Mouse (Mus musculus) lung, embryonic 14.5 days (tissue): ENCODE data around the gene Sco1. TPM values are rescaled to one million over a fixed set of nuclear protein-coding genes. Genes with fewer than 3 reads are reported as not detected.

Experiments
- ATAC-seq: fragments of 200-750 bp; cut with Nextera tagmentation; 2 replicates; pipeline ENCODE4 v1.8.0; 2017; ENCODE audit warnings: mild to moderate bottlenecking, moderate TSS enrichment, moderate library complexity; ENCODE audit not compliant: insufficient read depth
- DNase-seq: peaks from one replicate; pipeline ENCODE4 v3.0.0-alpha.2; 2015
- H3K27ac ChIP-seq: fragments of 300-500 bp; sonication (generic); 2 replicates; pipeline ENCODE4 v1.5.1; 2014; ENCODE audit warnings: low read depth, mild to moderate bottlenecking, moderate library complexity
- H3K27me3 ChIP-seq: fragments of 300-500 bp; sonication (generic); 2 replicates; pipeline ENCODE4 v1.6.1; 2014; ENCODE audit warnings: low read length, control low read depth; ENCODE audit not compliant: insufficient read depth
- H3K36me3 ChIP-seq: fragments of 300-500 bp; sonication (generic); 2 replicates; pipeline ENCODE4 v1.6.1; 2014; ENCODE audit warnings: control low read depth; ENCODE audit not compliant: insufficient read depth
- H3K4me1 ChIP-seq: fragments of 300-500 bp; sonication (generic); 2 replicates; pipeline ENCODE4 v1.6.1; 2014; ENCODE audit warnings: antibody characterized with exemption, control low read depth; ENCODE audit not compliant: insufficient read depth
- H3K4me2 ChIP-seq: fragments of 300-500 bp; sonication (generic); 2 replicates; pipeline ENCODE4 v1.6.1; 2014; ENCODE audit warnings: mild to moderate bottlenecking
- H3K4me3 ChIP-seq: fragments of 300-500 bp; sonication (generic); 2 replicates; pipeline ENCODE4 v1.5.1; 2014; ENCODE audit warnings: low read depth, low read length
- H3K9ac ChIP-seq: fragments of 300-500 bp; sonication (generic); 2 replicates; pipeline ENCODE4 v1.6.1; 2014
- H3K9me3 ChIP-seq: fragments of 300-500 bp; sonication (generic); 2 replicates; pipeline ENCODE4 v1.6.1; 2016; ENCODE audit warnings: low read depth, low read length, control low read depth
- CTCF ChIP-seq: IDR thresholded peaks from 2 replicates; pipeline ENCODE4 v1.5.1; 2016; ENCODE audit warnings: antibody characterized with exemption, low read depth
- WGBS: fragments of 180-500 bp; shearing (Covaris S2); extraction: QIAGEN DNeasy Blood & Tissue Kit; methylation state at CpG from one replicate; pipeline ENCODE4 v1.1.7; 2014; 5-methylcytosine and 5-hydroxymethylcytosine counted together
- polyA plus RNA-seq: library from polyadenylated mRNA; unstranded; fragments of >200 nt; fragmentation: Nextera tagmentation; extraction: Ambion mirVana; gene quantifications from 2 replicates; pipeline ENCODE4 v1.2.1, GENCODE M21; 2014

Sco1 gene
- polyA plus RNA-seq, 1 experiment from 2014 or later = 20.3 TPM

DNA sequence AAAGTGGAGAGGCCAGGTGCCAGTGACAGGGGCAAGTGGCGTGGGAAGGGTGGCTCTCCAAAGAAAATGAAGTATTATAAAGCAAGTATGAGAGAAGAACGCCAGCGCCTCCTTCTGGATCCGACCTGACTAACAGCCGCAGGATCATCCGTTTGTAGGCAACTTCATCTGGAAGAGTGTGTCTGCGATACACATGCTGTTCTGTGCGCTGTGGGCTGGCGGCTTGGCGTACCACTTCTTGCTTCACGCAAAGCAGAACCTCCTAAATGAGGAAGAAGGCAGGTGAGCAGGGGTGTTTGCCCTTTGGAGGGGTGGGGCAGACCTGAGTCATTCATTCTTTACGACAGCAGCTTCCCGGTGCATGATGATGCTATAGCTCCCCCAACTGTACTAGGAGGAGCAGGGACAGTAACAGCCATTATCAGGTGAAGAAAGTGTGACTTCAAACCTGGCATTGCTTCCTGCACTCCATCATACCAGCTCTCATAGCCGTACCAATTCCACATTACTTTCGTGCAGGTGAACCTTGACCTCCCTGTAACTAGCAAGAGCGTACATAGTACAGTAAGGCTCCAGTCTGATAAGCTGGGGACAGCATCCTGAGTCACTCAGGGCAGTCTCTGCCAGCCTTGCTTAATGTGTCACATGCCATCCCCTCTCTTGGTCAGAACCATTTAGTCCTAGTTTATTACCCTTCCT, 21.4 kb upstream of the Sco1 start:
- no peak overlapping the region for H3K27ac ChIP-seq
- WGBS = 50% methylated on average over 16 of the region's 16 CpGs
- DNase-seq (no peak), ATAC-seq (no peak)
- no peak overlapping the region for H3K9ac ChIP-seq
- H3K4me3 ChIP-seq = no peak overlapping the region
- H3K27me3 ChIP-seq = no peaks in the 10 kb centered on the region
- no peak for TF ChIP-seq CTCF
- no peaks in the 10 kb centered on the region for H3K36me3 ChIP-seq
- H3K4me2 ChIP-seq = no peak overlapping the region
- H3K4me1 ChIP-seq = no peaks in the 10 kb centered on the region
- no peaks in the 10 kb centered on the region for H3K9me3 ChIP-seq

GRCm38 (mm10) chr11:67031603-67031915, 20.9 kb upstream of the Sco1 start:
- Histone ChIP-seq H3K4me3 (no peak overlapping the region), H3K27me3 (no peaks in the 10 kb centered on the region), H3K36me3 (no peaks in the 10 kb centered on the region), H3K9ac (no peak overlapping the region), H3K4me2 (no peak overlapping the region), H3K27ac (no peak overlapping the region), H3K4me1 (no peaks in the 10 kb centered on the region), H3K9me3 (no peaks in the 10 kb centered on the region)
- no peak for ATAC-seq
- WGBS = 69% methylated on average over 2 of the region's 2 CpGs
- DNase-seq = no peak
- no peak for TF ChIP-seq CTCF

GRCm38 (mm10) chr11:67034775-67035485, 17.5 kb upstream of the Sco1 start:
- Histone ChIP-seq H3K9ac (no peak overlapping the region), H3K9me3 (no peaks in the 10 kb centered on the region), H3K4me3 (no peak overlapping the region), H3K36me3 (peaks cover 24% of the 10 kb centered on the region; the same call in 1 of the 2 replicates), H3K27ac (no peak overlapping the region), H3K4me1 (no peaks in the 10 kb centered on the region), H3K27me3 (no peaks in the 10 kb centered on the region), H3K4me2 (no peak overlapping the region)
- no peak for DNase-seq
- TF ChIP-seq CTCF = no peak
- no peak for ATAC-seq
- WGBS = 59% methylated on average over 4 of the region's 4 CpGs

DNA sequence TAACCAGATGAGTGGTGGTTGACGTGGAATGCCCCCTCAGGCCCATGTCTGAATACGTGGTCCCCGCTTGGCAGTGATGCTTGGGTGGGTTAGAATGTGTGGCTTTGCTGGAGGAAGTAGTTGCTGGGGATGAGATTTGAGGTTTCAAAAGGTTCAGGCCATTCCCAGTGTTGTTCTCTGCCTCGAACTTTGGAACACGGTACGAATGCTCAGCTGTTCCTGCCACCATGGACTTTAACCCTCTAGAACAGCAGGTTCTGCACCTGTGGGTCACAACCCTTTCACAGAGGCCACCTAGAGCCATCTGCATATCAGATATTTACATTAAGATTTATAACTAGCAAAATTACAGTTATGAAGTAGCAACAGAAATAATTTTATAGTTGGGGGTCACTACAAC, 16.2 kb upstream of the Sco1 start:
- Histone ChIP-seq H3K9me3 (no peaks in the 10 kb centered on the region), H3K27ac (no peak overlapping the region), H3K36me3 (peaks cover 35% of the 10 kb centered on the region; the same call in 1 of the 2 replicates), H3K4me2 (no peak overlapping the region), H3K9ac (no peak overlapping the region), H3K27me3 (no peaks in the 10 kb centered on the region), H3K4me1 (no peaks in the 10 kb centered on the region), H3K4me3 (no peak overlapping the region)
- no peak for TF ChIP-seq CTCF
- DNase-seq (no peak), ATAC-seq (no peak)
- WGBS = 81% methylated on average over 6 of the region's 6 CpGs

- H3K9ac ChIP-seq = no peak overlapping the region
- H3K4me2 ChIP-seq = no peak overlapping the region
- WGBS = 93% methylated on average over 9 of the region's 9 CpGs
- no peaks in the 10 kb centered on the region for H3K4me1 ChIP-seq
- TF ChIP-seq CTCF = no peak
- no peaks in the 10 kb centered on the region for H3K9me3 ChIP-seq
- no peak overlapping the region for H3K27ac ChIP-seq
- peaks cover 35% of the 10 kb centered on the region; the same call in 1 of the 2 replicates for H3K36me3 ChIP-seq
- no peaks in the 10 kb centered on the region for H3K27me3 ChIP-seq
- no peak overlapping the region for H3K4me3 ChIP-seq
- ATAC-seq (no peak), DNase-seq (no peak)
These were observed 15.6 kb upstream of the Sco1 start for GRCm38 (mm10) chr11:67036892-67037291.

GRCm38 (mm10) chr11:67039799-67040198, 12.7 kb upstream of the Sco1 start:
- 87% methylated on average over 3 of the region's 3 CpGs for WGBS
- TF ChIP-seq CTCF = peak; percentile 30; the same call in 1 of the 2 replicates

GRCm38 (mm10) chr11:67040483-67040882, 12.0 kb upstream of the Sco1 start:
- WGBS = 89% methylated on average over 6 of the region's 6 CpGs
- H3K4me3 ChIP-seq = no peak overlapping the region
- DNase-seq = no peak
- H3K27me3 ChIP-seq = no peaks in the 10 kb centered on the region
- TF ChIP-seq CTCF = no peak
- H3K27ac ChIP-seq = no peak overlapping the region
- peaks cover 35% of the 10 kb centered on the region; the same call in 1 of the 2 replicates for H3K36me3 ChIP-seq
- H3K4me2 ChIP-seq = no peak overlapping the region
- H3K9ac ChIP-seq = no peak overlapping the region
- H3K9me3 ChIP-seq = no peaks in the 10 kb centered on the region
- ATAC-seq = no peak
- H3K4me1 ChIP-seq = no peaks in the 10 kb centered on the region

More at GRCm38 (mm10) chr11:67039799-67040198, 12.7 kb upstream of the Sco1 start:
- Histone ChIP-seq H3K27me3 (no peaks in the 10 kb centered on the region), H3K27ac (no peak overlapping the region), H3K4me3 (no peak overlapping the region), H3K36me3 (peaks cover 35% of the 10 kb centered on the region; the same call in 1 of the 2 replicates), H3K4me2 (no peak overlapping the region), H3K4me1 (no peaks in the 10 kb centered on the region), H3K9me3 (no peaks in the 10 kb centered on the region), H3K9ac (no peak overlapping the region)
- ATAC-seq (no peak), DNase-seq (peak; percentile 15)
